Mouse (Mus musculus): ENCODE measurements at regions not wholly inside any gene's neighbourhood (a gene's known extent, or its start where the extent isn't known, plus 50 kb on each side); places are given as distances from the start of the nearest gene placed in this dataset.
"Not testable (repeated sequence)": the region's sequence is repeated elsewhere in the genome, so short reads cannot be mapped to it uniquely, and the experiment has no call there.

- peak; percentile 72 for DNase-seq (ENCODE audit: low spot score)
Measured at GRCm38 (mm10) chr14:87215099-87215498, 74.1 kb upstream of the Diaph3 start.

GRCm38 (mm10) chr14:87217042-87217441, 76.0 kb upstream of the Diaph3 start:
- no peak for DNase-seq (ENCODE audit: low spot score)

GRCm38 (mm10) chr14:87219975-87220374, 78.9 kb upstream of the Diaph3 start:
- DNase-seq (ENCODE audit: low spot score): no peak

GRCm38 (mm10) chr14:87224870-87225269, 83.8 kb upstream of the Diaph3 start:
- DNase-seq (ENCODE audit: low spot score): no peak

- no peak for DNase-seq (ENCODE audit: low spot score)
Measured at GRCm38 (mm10) chr14:87249258-87249657, 108.2 kb upstream of the Diaph3 start.

- DNase-seq (ENCODE audit: low spot score): no peak
Measured at GRCm38 (mm10) chr14:87255484-87256208, 114.6 kb upstream of the Diaph3 start.

- DNase-seq (ENCODE audit: low spot score): no peak
Measured at GRCm38 (mm10) chr14:87261726-87262125, 120.7 kb upstream of the Diaph3 start.

GRCm38 (mm10) chr14:87264826-87265225, 123.8 kb upstream of the Diaph3 start:
- no peak for DNase-seq (ENCODE audit: low spot score)

- DNase-seq (ENCODE audit: low spot score): no peak
Measured at GRCm38 (mm10) chr14:87266309-87266708, 125.3 kb upstream of the Diaph3 start.

- DNase-seq (ENCODE audit: low spot score): not testable (repeated sequence)
Measured at GRCm38 (mm10) chr14:87289266-87289665, 127.2 kb upstream of the Tdrd3 start.

- no peak for DNase-seq (ENCODE audit: low spot score)
Measured at GRCm38 (mm10) chr14:87289708-87290243, 126.7 kb upstream of the Tdrd3 start.

- no peak for DNase-seq (ENCODE audit: low spot score)
Measured at GRCm38 (mm10) chr14:87295206-87295605, 121.2 kb upstream of the Tdrd3 start.

GRCm38 (mm10) chr14:87297160-87297559, 119.3 kb upstream of the Tdrd3 start:
- DNase-seq (ENCODE audit: low spot score): no peak

- DNase-seq (ENCODE audit: low spot score): no peak
Measured at GRCm38 (mm10) chr14:87300838-87301237, 115.6 kb upstream of the Tdrd3 start.

GRCm38 (mm10) chr14:87301564-87301963, 114.9 kb upstream of the Tdrd3 start:
- DNase-seq (ENCODE audit: low spot score): no peak

- DNase-seq (ENCODE audit: low spot score): no peak
Measured at GRCm38 (mm10) chr14:87305481-87305880, 111.0 kb upstream of the Tdrd3 start.

- no peak for DNase-seq (ENCODE audit: low spot score)
Measured at GRCm38 (mm10) chr14:87306011-87306410, 110.4 kb upstream of the Tdrd3 start.

GRCm38 (mm10) chr14:87308016-87308415, 108.4 kb upstream of the Tdrd3 start:
- no peak for DNase-seq (ENCODE audit: low spot score)

GRCm38 (mm10) chr14:87312318-87312717, 104.1 kb upstream of the Tdrd3 start:
- DNase-seq (ENCODE audit: low spot score): no peak

GRCm38 (mm10) chr14:87314999-87315732, 101.3 kb upstream of the Tdrd3 start:
- peak; percentile 23 for DNase-seq (ENCODE audit: low spot score)

GRCm38 (mm10) chr14:87327841-87328240, 88.6 kb upstream of the Tdrd3 start:
- no peak for DNase-seq (ENCODE audit: low spot score)

GRCm38 (mm10) chr14:87337950-87338526, 78.4 kb upstream of the Tdrd3 start:
- no peak for DNase-seq (ENCODE audit: low spot score)

- no peak for DNase-seq (ENCODE audit: low spot score)
Measured at GRCm38 (mm10) chr14:87344540-87344939, 71.9 kb upstream of the Tdrd3 start.
